Mouse (Mus musculus): ENCODE data around the gene A830018L16Rik.

DNA sequence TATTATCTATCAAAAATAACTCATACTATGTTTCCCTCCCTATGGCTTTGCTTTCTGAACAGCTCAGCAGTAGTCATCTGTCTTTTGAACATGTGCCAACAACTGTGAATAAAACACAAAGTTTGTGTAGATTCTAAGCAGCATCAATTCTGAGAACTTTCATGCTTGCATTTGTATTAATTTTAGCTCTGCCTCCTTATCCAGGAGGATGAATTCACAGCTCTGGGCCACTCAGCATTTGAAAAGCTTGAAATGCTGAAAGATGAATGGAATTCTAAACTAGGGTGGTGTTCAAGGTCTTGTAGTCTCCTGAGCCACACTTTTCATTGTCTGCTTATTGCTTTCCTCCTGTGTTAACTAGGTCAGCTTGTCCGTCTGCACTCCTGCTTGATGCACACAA lies 13.4 kb downstream of the A830018L16Rik start:
- no peak for TF ChIP-seq CTCF (IDR thresholded peaks at IDR 0.05; ENCODE audit: insufficient read depth, low read depth, low read length)
- TF ChIP-seq POLR2A (IDR thresholded peaks at IDR 0.05; ENCODE audit: insufficient read depth, low read depth, low read length), result no peak
